Mouse (Mus musculus) embryonic fibroblast, embryonic 13.5 days (primary cell): ENCODE data around the gene Sigmar1.

Source experiments
- CTCF ChIP-seq: IDR thresholded peaks from 2 replicates; pipeline ENCODE4 v1.5.1; 2011; ENCODE audit warnings: mild to moderate bottlenecking, control low read depth, low read length, moderate library complexity, borderline replicate concordance; ENCODE audit not compliant: insufficient read depth
- POLR2A ChIP-seq: IDR thresholded peaks from 2 replicates; pipeline ENCODE4 v1.6.1; 2011; ENCODE audit warnings: low read depth, mild to moderate bottlenecking, control low read depth, low read length, moderate library complexity

DNA sequence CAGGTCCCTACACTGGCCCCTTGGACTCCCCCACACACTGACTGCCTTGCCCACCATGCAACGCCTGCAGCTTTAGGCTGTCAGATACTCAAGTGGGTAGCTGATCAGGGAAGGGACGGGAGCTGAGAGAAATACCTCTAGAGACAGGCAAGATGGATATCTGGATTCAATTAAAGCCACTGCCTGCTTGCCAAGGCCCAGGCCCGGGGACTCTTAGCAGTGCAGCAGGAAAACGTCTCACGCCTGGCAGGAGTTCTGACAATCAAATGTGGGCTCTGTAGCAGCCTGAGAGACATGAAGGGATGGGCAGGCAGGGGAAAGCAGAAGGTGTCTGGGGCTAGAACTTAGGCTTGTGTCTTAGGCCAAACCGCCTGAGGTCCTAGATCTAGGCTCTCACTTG lies 39.1 kb downstream of the Sigmar1 start:
- TF ChIP-seq POLR2A (no peak), CTCF (no peak)
